Mouse (Mus musculus) CH12.LX (cell line): ENCODE results near the gene Rragd. TPM values are rescaled to one million over a fixed set of nuclear protein-coding genes. Genes with fewer than 3 reads are reported as not detected.

Experiments used
- DNase-seq: peaks from one replicate; pipeline ENCODE4 v3.0.0-alpha.2; 2013; ENCODE audit errors: extremely low read depth
- H3K27ac ChIP-seq: 2 replicates; pipeline ENCODE4 v1.5.1; 2012; ENCODE audit warnings: low read depth, mild to moderate bottlenecking, control low read depth, moderate library complexity; ENCODE audit not compliant: insufficient read depth
- H3K27me3 ChIP-seq: replicated peaks from 2 replicates; pipeline ENCODE3; 2012; ENCODE audit warnings: inconsistent platforms
- H3K36me3 ChIP-seq, 2 experiments: replicated peaks in 1 of 2; 2 replicates each; pipeline versions ENCODE3 to v1.6.1; 2012; ENCODE audit warnings: inconsistent platforms in 1 of 2, low read length in 1 of 2, mild to moderate bottlenecking in 1 of 2, mixed read lengths in 1 of 2, moderate library complexity in 1 of 2; ENCODE audit not compliant: control insufficient read depth in 1 of 2, insufficient read depth in 1 of 2
- H3K4me1 ChIP-seq, 2 experiments: 2 replicates each; pipeline ENCODE4 v1.6.1; 2012; ENCODE audit warnings: inconsistent platforms in 1 of 2, moderate library complexity in 1 of 2; ENCODE audit not compliant: insufficient read depth in 2 of 2, control insufficient read depth in 1 of 2
- H3K4me2 ChIP-seq: 2 replicates; pipeline ENCODE4 v1.6.1; 2012; ENCODE audit warnings: low read depth, mild to moderate bottlenecking, control low read depth; ENCODE audit not compliant: poor library complexity, insufficient read depth, severe bottlenecking
- H3K4me3 ChIP-seq, 3 experiments: fragments of 150-350 bp in 1 of 3; sonication (generic) in 1 of 3; replicated peaks in 1 of 3; 2 replicates each; pipeline versions ENCODE3 to v1.5.1; 2011 to 2012; ENCODE audit warnings: low read depth in 2 of 3, low read length in 2 of 3, mild to moderate bottlenecking in 2 of 3, moderate library complexity in 2 of 3, control low read depth in 1 of 3, improper control_type of control experiment in 1 of 3, inconsistent platforms in 1 of 3, mixed read lengths in 1 of 3; ENCODE audit not compliant: poor library complexity in 1 of 3
- H3K79me2 ChIP-seq: replicated peaks from 2 replicates; pipeline ENCODE4 v1.6.1; 2012; ENCODE audit warnings: mild to moderate bottlenecking, moderate library complexity; ENCODE audit not compliant: control insufficient read depth, poor library complexity, insufficient read depth, severe bottlenecking; ENCODE audit errors: extremely low read depth
- H3K9ac ChIP-seq: 2 replicates; pipeline ENCODE4 v1.6.1; 2012; ENCODE audit warnings: low read depth, mild to moderate bottlenecking, control low read depth, moderate library complexity; ENCODE audit not compliant: insufficient read depth
- H3K9me3 ChIP-seq: replicated peaks from 2 replicates; pipeline ENCODE3; 2012; ENCODE audit warnings: low read length, inconsistent platforms, mixed read lengths
- BHLHE40 ChIP-seq: IDR thresholded peaks from 2 replicates; pipeline ENCODE4 v1.6.1; 2011; ENCODE audit warnings: mild to moderate bottlenecking, low read depth, low read length, improper control_type of control experiment
- CHD1 ChIP-seq: IDR thresholded peaks from 2 replicates; pipeline ENCODE4 v1.6.1; 2012; ENCODE audit warnings: low read depth, low read length, improper control_type of control experiment, inconsistent platforms
- CHD2 ChIP-seq: IDR thresholded peaks from 2 replicates; pipeline ENCODE4 v1.6.1; 2011; ENCODE audit warnings: low read length, improper control_type of control experiment
- ELF1 ChIP-seq: IDR thresholded peaks from 2 replicates; pipeline ENCODE4 v1.6.1; 2014; ENCODE audit warnings: low read depth, mild to moderate bottlenecking, inconsistent platforms, low read length, improper control_type of control experiment
- ETS1 ChIP-seq: conservative IDR thresholded peaks from 2 replicates; pipeline ENCODE4 v1.6.1; 2012; ENCODE audit warnings: low read depth, mild to moderate bottlenecking, inconsistent platforms, low read length, improper control_type of control experiment, moderate library complexity
- GABPA ChIP-seq: IDR thresholded peaks from 2 replicates; pipeline ENCODE4 v1.6.1; 2012; ENCODE audit warnings: low read depth, low read length, improper control_type of control experiment, inconsistent platforms; ENCODE audit not compliant: insufficient replicate concordance
- IRF4 ChIP-seq: IDR thresholded peaks from 2 replicates; pipeline ENCODE4 v1.6.1; 2014; ENCODE audit warnings: low read depth, mild to moderate bottlenecking, inconsistent platforms, low read length, improper control_type of control experiment
- JUN ChIP-seq: IDR thresholded peaks from 2 replicates; pipeline ENCODE4 v1.6.1; 2011; ENCODE audit warnings: low read depth, mild to moderate bottlenecking, low read length, improper control_type of control experiment, moderate library complexity; ENCODE audit not compliant: insufficient read depth
- JUND ChIP-seq: conservative IDR thresholded peaks from 2 replicates; pipeline ENCODE4 v1.6.1; 2011; ENCODE audit warnings: low read depth, low read length, improper control_type of control experiment
- KAT2A ChIP-seq: IDR thresholded peaks from 2 replicates; pipeline ENCODE4 v1.6.1; 2012; ENCODE audit warnings: low read length, improper control_type of control experiment, inconsistent platforms; ENCODE audit not compliant: insufficient replicate concordance
- MAFK ChIP-seq: IDR thresholded peaks from 2 replicates; pipeline ENCODE4 v1.6.1; 2011; ENCODE audit warnings: low read length, improper control_type of control experiment; ENCODE audit not compliant: insufficient replicate concordance
- MAZ ChIP-seq: IDR thresholded peaks from 2 replicates; pipeline ENCODE4 v1.6.1; 2012; ENCODE audit warnings: low read depth, mild to moderate bottlenecking, inconsistent platforms, low read length, improper control_type of control experiment, moderate library complexity
- MEF2A ChIP-seq: IDR thresholded peaks from 2 replicates; pipeline ENCODE4 v1.6.1; 2014; ENCODE audit warnings: low read depth, mild to moderate bottlenecking, inconsistent platforms, low read length, improper control_type of control experiment, borderline replicate concordance
- MXI1 ChIP-seq: IDR thresholded peaks from 2 replicates; pipeline ENCODE4 v1.6.1; 2011; ENCODE audit warnings: mild to moderate bottlenecking, low read depth, low read length, improper control_type of control experiment
- POLR2AphosphoS2 ChIP-seq: IDR thresholded peaks from 2 replicates; pipeline ENCODE4 v1.6.1; 2011; ENCODE audit warnings: low read depth, low read length, improper control_type of control experiment
- RCOR1 ChIP-seq: conservative IDR thresholded peaks from 2 replicates; pipeline ENCODE4 v1.6.1; 2012; ENCODE audit warnings: low read depth, mild to moderate bottlenecking, inconsistent platforms, low read length, improper control_type of control experiment
- SIN3A ChIP-seq: IDR thresholded peaks from 2 replicates; pipeline ENCODE4 v1.6.1; 2012; ENCODE audit warnings: low read length, improper control_type of control experiment, inconsistent platforms
- SMC3 ChIP-seq: IDR thresholded peaks from 2 replicates; pipeline ENCODE4 v1.6.1; 2011; ENCODE audit warnings: low read depth, low read length, improper control_type of control experiment
- TCF12 ChIP-seq: IDR thresholded peaks from 2 replicates; pipeline ENCODE4 v1.6.1; 2014; ENCODE audit warnings: low read depth, mild to moderate bottlenecking, inconsistent platforms, low read length, improper control_type of control experiment
- USF1 ChIP-seq: IDR thresholded peaks from 2 replicates; pipeline ENCODE4 v1.6.1; 2014; ENCODE audit warnings: low read depth, mild to moderate bottlenecking, inconsistent platforms, low read length, improper control_type of control experiment
- ZC3H11A ChIP-seq: IDR thresholded peaks from 2 replicates; pipeline ENCODE4 v1.6.1; 2012; ENCODE audit warnings: low read depth, mild to moderate bottlenecking, inconsistent platforms, low read length, improper control_type of control experiment
- dilution Hi-C: fragments of 300-500 bp; cut with MboI; formaldehyde crosslinking; loops from 2 replicates; pipeline ENCODE4 v1.14.3; 2020; ENCODE audit warnings: low sequenced_read_pairs; ENCODE audit not compliant: extremely low pct_unique_long_range_greater_than_20kb, extremely low pct_ligation_motif_present
- in situ Hi-C: fragments of 300-500 bp; cut with MboI; formaldehyde crosslinking; loops from 3 replicates; pipeline ENCODE4 v1.14.3; 2019; ENCODE audit warnings: low sequenced_read_pairs, low pct_ligation_motif_present, low pct_unique_long_range_greater_than_20kb, mixed read lengths
- polyA plus RNA-seq: library from polyadenylated mRNA; unstranded; fragments of >175 nt; gene quantifications from 2 replicates; pipeline ENCODE4 v1.2.1, GENCODE M21; 2012; ENCODE audit warnings: low read depth; ENCODE audit not compliant: insufficient read length
- total RNA-seq, 2 experiments: library from RNA; depleted of rRNA; stranded (reverse); fragments of 300-350 nt in 1 of 2; fragments of >200 nt in 1 of 2; gene quantifications; 2 replicates each; pipeline ENCODE4 v1.2.3; 2012 to 2014

The Rragd gene
- total and polyA plus RNA-seq, 3 experiments: 0.46 to 1.4 (median 1.1) TPM

DNA sequence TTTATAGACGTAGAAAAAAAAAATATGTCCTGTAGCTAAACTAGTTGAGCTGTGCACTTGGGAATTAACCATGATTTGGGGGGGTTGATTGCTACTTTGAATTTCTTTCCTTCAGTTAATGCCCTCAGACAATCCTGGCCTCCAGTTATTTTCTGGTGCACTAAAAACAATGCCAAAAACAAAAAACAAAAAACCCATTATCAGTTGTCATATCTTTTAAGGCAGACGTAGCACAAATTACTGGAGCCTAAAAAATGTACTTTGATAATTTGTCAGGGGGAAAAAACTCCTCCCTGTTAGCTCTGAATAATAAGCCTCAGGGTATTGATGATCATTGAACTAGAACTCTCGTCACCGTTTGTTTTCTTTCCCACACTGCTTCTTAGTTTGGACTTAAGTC, 49.2 kb downstream of the Rragd start:
- Histone ChIP-seq H3K4me3 (peak overlapping the region; percentile 92 to 97 (median 96)), H3K27ac (no peak overlapping the region), H3K4me1 (peaks cover 13 to 44% of the 10 kb centered on the region in 2 experiments), H3K9ac (peak overlapping the region; percentile 97), H3K9me3 (peaks cover 10% of the 10 kb centered on the region), H3K79me2 (peaks cover 71% of the 10 kb centered on the region), H3K4me2 (peak overlapping the region; percentile 49; the same call in 1 of the 2 replicates), H3K27me3 (no peaks in the 10 kb centered on the region), H3K36me3 (peaks cover 31 to 53% of the 10 kb centered on the region in 2 experiments)
- TF ChIP-seq JUND (no peak), JUN (no peak), MAZ (no peak), CHD1 (peak; percentile 36; the same call in 1 of the 2 replicates), MAFK (no peak), SIN3A (peak; percentile 65)
- dilution Hi-C loops (no loop called here), in situ Hi-C loops (loop anchor here (10.0 kb wide), 1 partner anchor 263 kb away; the partner anchor contains the start of gene Pnrc1)
- peak; percentile 33 for DNase-seq

- Histone ChIP-seq H3K4me1 (peaks cover 9 to 38% of the 10 kb centered on the region in 2 experiments), H3K27me3 (no peaks in the 10 kb centered on the region), H3K27ac (no peak overlapping the region), H3K79me2 (peaks cover 76% of the 10 kb centered on the region), H3K4me2 (peak overlapping the region; percentile 90), H3K4me3 (peak overlapping the region; percentile 34 to 96 (median 92)), H3K9ac (no peak overlapping the region; the same call in 1 of the 2 replicates), H3K9me3 (peaks cover 6% of the 10 kb centered on the region), H3K36me3 (peaks cover 25 to 46% of the 10 kb centered on the region in 2 experiments)
- dilution Hi-C loops (no loop called here), in situ Hi-C loops (loop anchor here (10.0 kb wide), 1 partner anchor 261 kb away; the partner anchor contains the start of gene Pnrc1)
- TF ChIP-seq USF1 (no peak), CHD2 (no peak), BHLHE40 (no peak), KAT2A (no peak), MEF2A (no peak), TCF12 (no peak), CHD1 (no peak), JUN (no peak), GABPA (no peak), RCOR1 (no peak), MXI1 (no peak), ELF1 (no peak), POLR2AphosphoS2 (no peak), ZC3H11A (no peak), SMC3 (no peak), JUND (no peak), MAZ (no peak), IRF4 (no peak), MAFK (no peak), ETS1 (no peak)
- no peak for DNase-seq
Observed at GRCm38 (mm10) chr4:33033515-33033914, 50.7 kb downstream of the Rragd start.
